Mouse (Mus musculus) heart, adult 2 months (tissue): ENCODE data around the gene Vti1a. TPM values are rescaled to one million over a fixed set of nuclear protein-coding genes. Genes with fewer than 3 reads are reported as not detected.

Experiments
- DNase-seq, 2 experiments: peaks; one replicate each; pipeline ENCODE4 v3.0.0; 2021
- H3K27ac ChIP-seq: fragments of 200-600 bp; 2 replicates; pipeline ENCODE4 v1.8.1; 2022
- H3K27me3 ChIP-seq: fragments of 200-500 bp; 2 replicates; pipeline ENCODE4 v1.6.1; 2012; ENCODE audit warnings: mild to moderate bottlenecking, low read length, inconsistent platforms, mixed read lengths; ENCODE audit not compliant: control insufficient read depth, insufficient read depth
- H3K36me3 ChIP-seq: fragments of 200-500 bp; 2 replicates; pipeline ENCODE4 v1.6.1; 2012; ENCODE audit warnings: low read length, inconsistent platforms; ENCODE audit not compliant: control insufficient read depth, insufficient read depth
- H3K4me1 ChIP-seq: fragments of 200-500 bp; 2 replicates; pipeline ENCODE4 v1.6.1; 2011; ENCODE audit warnings: low read length; ENCODE audit not compliant: control insufficient read depth, insufficient read depth
- H3K4me3 ChIP-seq: fragments of 200-600 bp; 2 replicates; pipeline ENCODE4 v1.8.1; 2022
- H3K79me2 ChIP-seq: fragments of 200-500 bp; replicated peaks from 2 replicates; pipeline ENCODE4 v1.6.1; 2012; ENCODE audit warnings: mild to moderate bottlenecking, inconsistent platforms, low read length, moderate library complexity, mixed read lengths; ENCODE audit not compliant: control insufficient read depth, insufficient read depth
- H3K9ac ChIP-seq: fragments of 200-500 bp; 2 replicates; pipeline ENCODE4 v1.6.1; 2012; ENCODE audit warnings: low read depth, mild to moderate bottlenecking, control low read depth, inconsistent platforms, low read length, mixed read lengths
- CTCF ChIP-seq: fragments of 200-600 bp; IDR thresholded peaks from 2 replicates; pipeline ENCODE4 v1.8.1; 2022; ENCODE audit warnings: antibody characterized with exemption, mild to moderate bottlenecking, moderate library complexity
- EP300 ChIP-seq: fragments of 200-500 bp; IDR thresholded peaks from 2 replicates; pipeline ENCODE4 v1.6.1; 2011; ENCODE audit warnings: low read depth, low read length, control low read depth; ENCODE audit not compliant: insufficient read depth
- POLR2A ChIP-seq: fragments of 200-500 bp; IDR thresholded peaks from 2 replicates; pipeline ENCODE4 v1.6.1; 2011; ENCODE audit warnings: mild to moderate bottlenecking, low read depth, low read length, control low read depth; ENCODE audit not compliant: insufficient read depth
- WGBS: fragments of 180-500 bp; shearing (Covaris S2); methylation state at CpG from one replicate; pipeline ENCODE4 v1.1.7; 2018; 5-methylcytosine and 5-hydroxymethylcytosine counted together
- intact Hi-C: fragments of 180-260 bp; cut with DNase I; formaldehyde crosslinking; loops from one replicate; pipeline ENCODE4 v1.15.1; 2025
- polyA plus RNA-seq: library from polyadenylated mRNA; depleted of rRNA; stranded (reverse); fragments of >200 nt; gene quantifications from 2 replicates; pipeline ENCODE4 v1.2.3, GENCODE M21; 2012
- total RNA-seq, 2 experiments: library from RNA; stranded (reverse); gene quantifications; 2 replicates each; pipeline ENCODE4 v1.2.3; 2021

Vti1a gene
- total and polyA plus RNA-seq, 3 experiments = 6.2 to 16.3 (median 15.6) TPM

DNA sequence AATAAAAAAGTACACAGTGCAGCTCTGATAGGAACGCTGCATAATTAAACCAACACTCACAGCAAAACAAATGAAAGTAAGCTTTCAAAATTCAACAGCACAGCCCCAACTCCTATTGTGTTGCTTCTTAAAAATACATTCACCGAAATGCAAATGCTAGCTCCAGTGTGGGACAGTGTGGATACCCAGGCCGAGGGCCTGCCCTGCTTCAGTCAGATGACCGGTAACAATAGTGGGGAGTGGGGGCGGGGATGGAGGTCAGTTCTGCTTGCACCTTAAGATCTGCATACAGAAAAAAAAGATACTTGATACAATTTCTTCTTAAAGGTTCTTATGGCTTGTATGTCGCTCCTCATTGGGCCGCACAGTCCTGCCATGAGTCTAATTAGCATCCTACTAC is 65.2 kb downstream of the Vti1a start:
- H3K36me3 ChIP-seq = no peaks in the 10 kb centered on the region
- H3K79me2 ChIP-seq = no peaks in the 10 kb centered on the region
- no peak overlapping the region for H3K9ac ChIP-seq
- H3K4me3 ChIP-seq = no peak overlapping the region
- no peak for DNase-seq
- no peak for TF ChIP-seq EP300
- no peak for TF ChIP-seq POLR2A
- TF ChIP-seq CTCF = no peak
- no peaks in the 10 kb centered on the region for H3K4me1 ChIP-seq
- 92% methylated on average over 7 of the region's 7 CpGs for WGBS
- no peak overlapping the region for H3K27ac ChIP-seq
- intact Hi-C loops = no loop called here
- no peaks in the 10 kb centered on the region for H3K27me3 ChIP-seq

DNA sequence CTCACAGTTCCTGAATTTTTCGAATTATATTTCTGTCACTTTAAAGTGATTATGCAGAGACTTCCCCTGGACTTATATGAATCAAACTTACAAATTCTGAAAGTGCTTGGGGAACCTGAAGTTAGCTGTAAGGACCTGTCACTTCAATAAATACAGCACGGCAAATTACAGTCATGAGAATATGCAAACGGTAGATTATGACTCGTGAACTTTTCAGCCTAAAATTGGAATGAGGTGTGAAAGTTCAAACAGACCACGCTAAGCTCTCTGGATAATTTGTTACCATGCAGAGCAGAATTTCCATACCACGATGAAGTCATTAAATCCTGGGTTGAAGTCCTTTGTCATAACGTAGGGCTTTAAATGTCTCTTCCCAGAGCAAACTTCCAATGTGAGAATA is 66.7 kb downstream of the Vti1a start:
- Histone ChIP-seq H3K4me1 (no peaks in the 10 kb centered on the region), H3K9ac (no peak overlapping the region), H3K36me3 (no peaks in the 10 kb centered on the region), H3K4me3 (no peak overlapping the region), H3K27ac (no peak overlapping the region), H3K27me3 (no peaks in the 10 kb centered on the region), H3K79me2 (no peaks in the 10 kb centered on the region)
- TF ChIP-seq POLR2A (no peak), CTCF (no peak), EP300 (no peak)
- WGBS = 92% methylated on average over 7 of the region's 7 CpGs
- intact Hi-C loops = no loop called here
- DNase-seq = no peak

DNA sequence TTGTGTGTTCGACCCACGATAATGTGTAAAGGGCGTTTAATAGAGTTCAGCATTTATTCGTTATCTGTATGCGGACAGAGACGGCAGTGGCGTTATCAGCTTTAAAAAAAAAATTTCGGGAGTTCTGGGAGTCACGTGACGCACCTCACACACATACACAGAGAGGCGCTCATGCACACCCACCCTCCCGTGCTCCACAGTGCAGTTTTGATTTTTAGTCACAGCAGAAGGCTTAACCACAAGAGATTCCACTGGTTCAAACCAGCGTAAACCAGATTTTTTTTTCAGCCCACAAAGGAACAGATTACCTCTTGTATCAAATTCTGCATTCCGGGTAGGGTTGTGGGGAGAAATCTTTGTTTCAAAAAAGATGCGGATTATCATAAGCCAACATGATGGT is 68.5 kb downstream of the Vti1a start:
- no peak for DNase-seq
- intact Hi-C loops = no loop called here
- TF ChIP-seq CTCF (no peak), EP300 (no peak), POLR2A (no peak)
- no peaks in the 10 kb centered on the region for H3K27me3 ChIP-seq
- WGBS = 93% methylated on average over 15 of the region's 15 CpGs
- H3K27ac ChIP-seq = no peak overlapping the region
- H3K4me3 ChIP-seq = no peak overlapping the region
- no peak overlapping the region for H3K9ac ChIP-seq
- no peaks in the 10 kb centered on the region for H3K36me3 ChIP-seq
- no peaks in the 10 kb centered on the region for H3K79me2 ChIP-seq
- H3K4me1 ChIP-seq = no peaks in the 10 kb centered on the region

DNA sequence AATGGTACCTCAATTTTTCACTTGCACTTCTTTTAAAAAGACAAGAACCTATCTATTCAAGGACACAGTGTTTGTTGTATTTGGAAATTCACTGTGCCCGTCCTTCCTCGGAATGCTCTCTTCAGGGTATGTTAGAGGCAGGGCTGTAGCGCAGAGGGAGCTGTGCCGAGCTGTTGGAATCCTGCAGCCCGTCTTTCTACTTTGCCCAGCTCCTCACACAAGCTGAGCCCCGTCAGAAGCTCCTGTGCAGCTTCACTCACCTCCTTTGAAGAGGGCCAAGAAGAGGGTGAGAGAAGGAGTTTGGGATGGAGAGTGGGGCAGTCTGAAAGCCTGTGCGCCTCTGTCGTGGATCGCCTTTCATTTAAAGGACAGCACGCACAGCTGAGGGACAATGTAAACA is 72.9 kb downstream of the Vti1a start:
- Histone ChIP-seq H3K4me3 (no peak overlapping the region), H3K79me2 (no peaks in the 10 kb centered on the region), H3K9ac (no peak overlapping the region), H3K4me1 (no peaks in the 10 kb centered on the region), H3K27ac (no peak overlapping the region), H3K36me3 (no peaks in the 10 kb centered on the region), H3K27me3 (no peaks in the 10 kb centered on the region)
- no peak for TF ChIP-seq EP300
- TF ChIP-seq POLR2A = no peak
- TF ChIP-seq CTCF = no peak
- intact Hi-C loops = no loop called here
- DNase-seq = no peak
- 83% methylated on average over 10 of the region's 10 CpGs for whole genome bisulfite sequencing

DNA sequence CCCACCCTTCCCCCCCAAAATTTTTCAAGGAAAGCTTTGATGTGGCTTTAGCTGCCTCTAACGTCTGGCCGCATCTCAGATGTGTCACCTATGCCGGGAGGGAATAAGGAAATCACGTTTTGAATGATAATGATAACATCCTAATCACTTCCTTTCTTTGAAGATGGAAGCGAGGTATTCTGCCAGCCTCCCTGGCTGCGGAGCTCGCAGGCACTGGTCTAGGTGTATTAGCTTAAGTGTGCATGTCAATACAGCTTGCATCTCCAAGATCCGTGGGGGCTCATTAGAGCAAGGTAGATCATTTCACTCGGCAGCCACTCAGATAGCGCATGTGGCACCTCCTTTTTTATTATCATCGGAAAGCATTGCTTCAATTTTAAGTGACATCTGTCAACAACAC is 74.2 kb downstream of the Vti1a start:
- 80% methylated on average over 11 of the region's 11 CpGs for WGBS

DNA sequence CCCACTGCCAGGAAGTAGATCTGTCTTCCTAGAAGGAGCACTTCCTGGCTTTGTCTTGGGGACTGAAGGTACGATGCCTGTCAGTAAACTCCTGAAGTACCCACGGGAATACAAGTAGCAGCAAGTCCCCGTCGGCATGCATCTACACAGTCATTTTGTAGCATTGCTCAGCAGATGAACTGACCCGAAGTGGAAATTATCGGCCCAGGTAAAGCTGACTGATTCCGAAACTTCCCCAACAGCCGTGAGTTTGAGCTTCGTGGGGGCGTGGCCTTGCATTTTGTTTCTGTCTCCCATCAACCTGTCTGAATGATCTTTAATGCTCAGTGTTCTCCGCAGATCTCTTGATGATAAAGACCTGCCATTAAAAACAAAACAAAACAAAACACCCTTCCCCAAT is 85.5 kb downstream of the Vti1a start:
- no peak overlapping the region for H3K4me3 ChIP-seq
- 76% methylated on average over 11 of the region's 11 CpGs for WGBS
- no peak overlapping the region for H3K27ac ChIP-seq
- H3K9ac ChIP-seq = no peak overlapping the region
- H3K27me3 ChIP-seq = no peaks in the 10 kb centered on the region
- TF ChIP-seq POLR2A (no peak), EP300 (no peak), CTCF (no peak)
- H3K36me3 ChIP-seq = no peaks in the 10 kb centered on the region
- DNase-seq = no peak
- H3K4me1 ChIP-seq = no peaks in the 10 kb centered on the region
- intact Hi-C loops = no loop called here
- H3K79me2 ChIP-seq = no peaks in the 10 kb centered on the region

More for the DNA sequence above, 74.2 kb downstream of the Vti1a start:
- no peak for DNase-seq
- Histone ChIP-seq H3K9ac (no peak overlapping the region), H3K4me1 (no peaks in the 10 kb centered on the region), H3K27me3 (no peaks in the 10 kb centered on the region), H3K36me3 (no peaks in the 10 kb centered on the region), H3K27ac (no peak overlapping the region), H3K4me3 (no peak overlapping the region), H3K79me2 (no peaks in the 10 kb centered on the region)
- intact Hi-C loops = no loop called here
- no peak for TF ChIP-seq POLR2A
- TF ChIP-seq CTCF = no peak
- no peak for TF ChIP-seq EP300

DNA sequence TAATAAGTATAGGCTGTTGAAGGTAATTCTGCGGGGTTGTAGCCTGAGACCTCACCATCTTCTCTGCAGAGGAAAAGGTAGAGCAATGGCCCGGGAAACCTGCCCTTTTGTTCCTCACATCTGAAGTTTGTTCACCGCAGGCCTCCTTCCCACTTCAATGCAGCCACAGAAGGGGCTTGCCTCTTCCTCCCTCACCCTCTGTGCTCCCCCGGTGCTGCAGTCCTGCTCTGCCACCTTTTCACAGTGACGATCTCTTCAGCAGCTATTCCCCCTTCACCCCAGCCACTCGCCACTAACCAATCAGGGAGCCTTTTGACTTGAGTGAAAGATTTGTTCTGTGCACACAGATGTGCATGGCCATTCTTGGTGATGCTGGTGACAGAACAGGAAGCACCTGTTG is 92.4 kb downstream of the Vti1a start:
- no peaks in the 10 kb centered on the region for H3K27me3 ChIP-seq
- no peaks in the 10 kb centered on the region for H3K79me2 ChIP-seq
- no peak overlapping the region for H3K9ac ChIP-seq
- TF ChIP-seq CTCF (no peak), EP300 (no peak), POLR2A (no peak)
- DNase-seq = no peak
- no peak overlapping the region for H3K27ac ChIP-seq
- H3K36me3 ChIP-seq = no peaks in the 10 kb centered on the region
- no peaks in the 10 kb centered on the region for H3K4me1 ChIP-seq
- no peak overlapping the region for H3K4me3 ChIP-seq
- intact Hi-C loops = no loop called here
- WGBS = 55% methylated on average over 6 of the region's 6 CpGs
